Mouse (Mus musculus): ENCODE measurements around the gene Lce3b.

- TF ChIP-seq NANOG (IDR thresholded peaks at IDR 0.05; ENCODE audit: borderline replicate concordance, low read length) (no peak), CTCF (conservative IDR thresholded peaks at IDR 0.05; ENCODE audit: low read length) (no peak), POU5F1 (IDR thresholded peaks at IDR 0.05; ENCODE audit: borderline replicate concordance, low read length) (no peak)
These were observed at the start of gene Lce3b for GRCm38 (mm10) chr3:92932679-92933078.

All from E14TG2a.4 (cell line).